Mouse (Mus musculus): Measurements from ENCODE around the gene Vti1b.
"Not testable (repeated sequence)": the region's sequence is repeated elsewhere in the genome, so short reads cannot be mapped to it uniquely, and the experiment has no call there.

The Vti1b gene

DNA sequence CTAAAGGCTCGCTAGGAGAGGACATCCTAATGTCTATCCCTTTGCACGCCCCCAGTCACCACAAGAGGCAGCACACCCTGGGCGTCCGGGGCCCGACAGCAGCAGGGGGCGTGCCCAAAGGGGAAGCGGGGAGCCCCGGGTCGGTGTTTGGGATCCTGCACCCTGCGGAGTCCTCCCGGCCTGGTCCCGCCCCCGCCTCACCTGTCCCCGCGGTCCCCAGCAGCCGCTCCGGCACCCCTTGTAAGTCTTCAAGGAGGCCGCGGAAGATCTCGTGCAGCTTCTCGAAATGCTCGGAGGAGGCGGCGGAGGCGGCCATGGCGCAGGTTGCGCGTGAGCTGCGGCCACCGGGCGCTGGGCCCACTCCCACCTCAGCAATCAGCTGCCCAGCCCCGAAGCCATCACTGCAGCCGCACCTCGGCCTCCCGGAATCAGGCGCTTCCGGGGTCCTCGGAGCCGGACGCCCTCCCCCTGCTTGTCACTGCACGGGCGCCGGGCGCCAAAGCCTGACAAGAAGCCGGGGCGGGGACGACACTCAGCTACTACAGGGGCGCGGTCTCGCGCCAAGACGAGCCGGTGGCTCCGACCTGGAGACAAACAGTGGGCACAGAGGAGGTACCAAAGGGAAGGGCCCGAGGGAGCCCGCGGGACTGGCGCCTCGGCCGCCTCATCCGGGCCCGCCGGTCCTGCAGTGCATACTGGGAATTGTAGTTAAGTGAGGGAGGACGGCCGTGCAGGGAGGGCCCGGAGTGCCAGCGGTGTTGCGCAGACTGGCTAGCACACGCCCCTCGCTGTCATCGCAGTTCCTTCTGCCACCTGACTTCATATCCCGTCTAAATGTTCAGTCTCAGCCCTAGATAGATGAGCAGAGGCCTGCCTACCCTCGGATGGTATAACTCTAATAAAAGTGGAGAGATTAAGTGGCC is at the start of gene Vti1b:
Gene Vti1b (minus strand): TSS at position 649 of the 923 bp plus-strand sequence.
- peak; percentile 94 for DNase-seq (ENCODE audit: low spot score)

DNA sequence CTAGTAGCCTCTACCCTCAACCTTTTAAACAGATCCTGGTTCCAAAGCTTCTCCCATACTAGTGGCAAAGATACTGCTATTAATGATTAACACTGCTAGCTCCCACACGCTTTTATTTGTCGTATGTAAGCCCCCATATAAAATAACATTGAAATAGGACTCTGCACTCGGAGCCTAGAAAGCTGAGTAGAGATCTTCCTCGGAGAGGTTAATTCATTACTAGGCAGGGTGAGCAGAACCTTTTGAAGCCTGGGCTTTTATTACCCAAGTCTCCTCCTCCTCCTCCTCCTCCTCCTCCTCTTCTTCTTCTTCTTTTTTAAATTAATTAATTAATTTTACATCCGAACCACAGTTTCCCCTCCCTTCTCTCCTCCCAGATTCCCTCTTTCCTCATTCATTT is 45.0 kb upstream of the Vti1b start:
- DNase-seq (ENCODE audit: low spot score): no peak

DNA sequence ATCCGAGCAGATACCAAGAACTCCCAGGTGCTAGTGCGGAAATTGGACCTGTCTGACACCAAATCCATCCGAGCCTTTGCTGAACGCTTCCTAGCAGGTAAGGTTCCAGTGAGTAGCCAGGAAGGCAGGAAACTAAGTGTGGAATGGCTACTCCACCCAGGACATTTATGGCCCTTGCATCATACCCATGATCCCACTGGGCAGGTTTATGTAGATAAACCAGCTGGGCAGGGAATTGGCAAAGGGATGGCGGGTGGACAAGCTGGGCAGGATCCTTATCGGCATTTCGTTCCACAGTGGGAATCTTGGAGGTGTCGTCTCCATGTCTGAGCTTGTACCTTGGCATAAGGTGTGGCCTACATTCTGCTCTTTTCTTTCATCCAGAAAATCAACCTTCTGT is 39.0 kb upstream of the Vti1b start:
- no peak for DNase-seq (ENCODE audit: low spot score)

DNA sequence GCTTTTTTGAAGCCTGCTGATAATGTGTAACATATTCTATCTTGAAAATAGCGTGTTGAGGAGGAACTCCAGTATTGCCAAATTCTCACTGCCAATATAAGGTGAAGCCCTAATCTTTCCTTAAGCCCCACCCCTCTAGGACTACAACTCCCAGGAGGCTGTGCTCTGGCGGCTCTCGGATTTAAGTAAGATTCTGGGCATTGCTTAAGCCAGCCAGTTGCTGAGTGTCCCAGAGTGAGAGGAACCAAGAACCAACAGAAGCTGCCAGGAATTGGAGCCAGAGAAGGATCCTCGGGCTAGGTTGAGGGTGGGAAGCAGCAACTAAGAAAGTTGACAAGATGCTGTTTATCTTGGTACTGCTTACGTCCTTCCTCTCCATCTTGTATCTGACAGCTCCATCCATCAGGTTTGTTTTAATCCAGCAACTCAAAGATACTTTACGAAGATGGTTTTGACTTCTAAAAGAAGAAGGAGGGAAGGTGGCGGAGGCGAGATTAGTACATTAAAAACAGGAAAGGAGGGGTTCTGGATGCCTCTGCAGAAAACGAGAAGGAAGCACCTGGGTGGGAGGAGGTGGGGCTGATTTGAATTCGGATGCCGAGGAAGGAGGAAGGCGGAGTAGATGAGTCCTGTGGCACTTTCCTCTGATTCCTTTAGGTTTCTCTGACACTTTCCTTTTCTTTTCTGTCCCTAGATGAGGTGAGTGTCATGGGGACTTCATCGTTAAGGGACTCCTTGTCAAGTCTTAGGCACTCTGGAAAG is 36.4 kb upstream of the Vti1b start, which contains the start of gene Rdh12:
Gene Rdh12 (plus strand): TSS at position 212 of the 762 bp plus-strand sequence.
- DNase-seq (ENCODE audit: low spot score): peak; percentile 59

DNA sequence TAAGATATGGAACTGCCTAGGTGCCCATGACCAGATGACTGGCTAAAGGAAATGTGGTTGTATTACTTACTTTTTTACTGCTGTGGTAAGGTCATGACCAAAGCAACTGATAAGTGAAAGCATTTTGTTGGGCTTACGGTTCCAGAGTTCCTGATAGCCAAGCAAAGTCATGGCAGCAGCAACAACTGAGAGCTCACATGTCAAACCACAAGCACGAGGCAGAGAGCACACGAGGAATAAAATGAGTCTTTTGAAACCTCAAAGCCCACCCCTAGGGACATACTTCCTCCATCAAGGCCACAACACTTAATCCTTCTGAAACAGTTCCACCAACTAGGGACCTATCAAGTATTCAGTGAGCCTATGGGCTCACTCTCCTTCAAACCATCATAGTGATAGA is 29.4 kb upstream of the Vti1b start:
- no peak for DNase-seq (ENCODE audit: low spot score)

DNA sequence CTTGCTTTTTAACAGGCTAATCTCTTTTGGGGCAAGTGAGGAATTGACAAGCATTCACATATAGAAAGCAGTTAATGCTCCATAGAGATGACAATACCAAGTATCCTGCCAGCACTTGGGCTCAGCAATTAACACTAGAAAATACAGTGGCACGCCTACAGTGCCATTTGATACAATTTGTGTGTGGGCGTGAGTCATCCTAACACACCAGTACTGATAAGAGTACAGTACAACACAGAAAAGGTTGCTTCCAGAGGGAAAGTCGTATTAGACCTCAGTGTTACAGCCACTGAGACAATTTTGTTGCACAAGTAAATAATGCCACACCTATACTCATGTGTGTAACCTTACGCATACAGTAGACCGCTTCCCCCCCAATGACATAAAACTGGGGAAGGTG is 24.6 kb upstream of the Vti1b start:
- no peak for DNase-seq (ENCODE audit: low spot score)

DNA sequence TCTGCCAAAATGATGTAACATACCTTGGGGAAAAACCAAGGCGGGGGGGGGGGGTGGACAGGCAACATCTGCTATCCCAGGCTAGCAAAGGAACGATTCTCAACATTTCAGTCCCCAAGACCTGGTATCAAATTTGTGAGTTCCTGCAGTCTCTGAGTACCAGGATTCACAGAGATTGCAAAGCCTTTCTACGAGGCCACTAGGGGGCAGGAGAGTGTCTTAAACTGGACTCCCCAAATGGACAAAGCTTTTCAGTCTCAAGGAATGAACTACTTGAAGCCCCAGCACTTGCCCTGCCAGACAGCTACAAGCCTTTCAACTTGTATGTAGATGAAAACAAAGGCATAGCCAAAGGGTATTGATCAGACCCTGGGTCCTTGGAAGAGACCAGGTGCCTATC is 21.0 kb upstream of the Vti1b start:
- DNase-seq (ENCODE audit: low spot score): peak; percentile 48

DNA sequence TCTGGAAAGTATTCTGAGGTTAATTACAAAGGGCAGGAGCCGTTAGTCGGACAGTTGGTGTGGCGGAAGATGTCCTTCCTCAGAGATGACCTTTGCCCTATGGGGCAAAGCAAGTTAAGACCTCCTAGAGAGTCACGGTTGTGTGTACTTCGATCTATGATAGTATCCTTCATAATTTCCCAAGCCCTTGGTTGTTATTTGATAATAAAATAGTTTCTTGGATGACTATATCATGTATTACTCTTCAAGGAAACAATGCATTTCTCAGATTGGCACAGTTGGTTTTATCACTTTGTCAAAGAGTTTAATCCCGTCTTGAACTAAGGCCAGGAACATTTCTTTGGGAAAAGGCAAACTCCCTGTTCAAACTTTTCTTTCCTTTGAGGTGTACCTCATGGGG is 19.7 kb upstream of the Vti1b start, which contains the start of gene Rdh11:
Gene Rdh11 (minus strand): TSS at position 101 of the 400 bp plus-strand sequence.
- DNase-seq (ENCODE audit: low spot score): no peak

DNA sequence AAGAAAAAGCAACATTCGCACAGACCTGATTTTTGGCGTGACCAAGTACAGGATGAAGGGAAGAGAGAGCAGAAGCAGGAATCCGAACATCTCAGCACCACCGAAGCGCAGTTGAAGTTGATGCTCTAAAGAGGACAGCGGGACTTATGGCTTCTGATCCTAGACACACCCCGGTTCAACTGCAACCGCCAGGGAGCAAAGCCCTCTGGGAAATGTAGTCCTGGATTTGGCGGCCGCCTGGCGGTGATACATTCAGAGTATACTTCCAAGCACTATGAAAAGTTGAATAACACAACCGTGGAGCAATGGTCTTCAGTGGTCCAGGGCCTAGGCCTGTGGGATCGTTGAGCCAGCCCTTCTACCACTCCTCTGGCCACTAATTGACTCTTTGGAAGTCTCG is 19.2 kb upstream of the Vti1b start:
- peak; percentile 87 for DNase-seq (ENCODE audit: low spot score)

DNA sequence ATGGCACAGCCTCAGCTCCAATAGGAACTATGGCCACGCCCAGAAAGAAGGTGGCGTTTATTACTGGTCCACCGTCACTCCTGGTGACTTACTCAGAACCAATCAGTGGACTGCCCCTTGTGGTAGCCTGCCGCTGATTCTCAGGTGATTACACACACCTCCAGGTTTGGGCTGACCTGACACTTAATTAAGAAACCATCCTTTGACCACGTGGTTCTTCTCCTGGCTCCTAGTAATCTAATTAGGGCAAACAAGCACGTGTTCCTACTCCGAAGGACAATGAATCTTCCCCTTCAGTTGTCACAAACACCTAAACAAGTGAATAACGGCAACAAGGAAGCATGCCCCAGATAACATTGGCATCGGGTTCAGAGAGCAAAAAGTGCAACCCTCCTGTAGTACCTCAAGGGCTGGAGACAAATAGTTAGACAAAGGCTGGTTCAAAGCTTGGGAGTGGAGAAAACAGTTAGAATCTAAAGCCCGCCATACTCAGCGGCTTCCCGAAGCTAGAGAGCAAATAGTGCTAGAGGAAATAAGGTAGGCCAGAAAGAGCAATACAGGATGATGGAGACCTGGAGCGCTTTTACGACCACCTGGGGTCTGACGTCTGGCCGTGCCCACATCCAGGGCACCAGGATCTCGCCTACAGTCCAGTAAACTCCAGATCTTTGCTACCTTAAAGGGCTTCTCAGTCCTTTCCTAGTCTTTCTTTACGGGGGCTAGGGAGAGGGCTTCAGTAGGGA is 18.6 kb upstream of the Vti1b start:
- DNase-seq (ENCODE audit: low spot score): peak; percentile 53

DNA sequence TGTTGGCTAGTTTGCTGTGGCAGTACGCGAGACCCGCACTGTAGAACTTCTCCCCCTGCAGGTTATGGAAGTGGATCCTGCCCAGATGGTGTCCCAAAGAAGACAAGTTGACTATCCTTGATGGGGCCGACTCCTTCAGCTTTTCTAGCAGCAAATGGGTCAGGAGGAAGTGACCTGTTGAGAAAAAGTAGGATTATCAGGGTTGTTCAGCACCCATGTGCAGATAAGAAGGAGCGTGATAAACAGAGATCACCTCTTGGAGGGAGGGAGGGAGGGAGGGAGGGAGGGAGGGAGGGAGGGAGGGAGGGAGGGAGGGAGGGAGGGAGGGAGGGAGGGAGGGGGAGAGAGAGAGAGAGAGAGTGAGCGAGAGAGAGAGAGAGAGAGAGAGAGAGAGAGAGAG is 12.7 kb upstream of the Vti1b start:
- not testable (repeated sequence) for DNase-seq (ENCODE audit: low spot score)

DNA sequence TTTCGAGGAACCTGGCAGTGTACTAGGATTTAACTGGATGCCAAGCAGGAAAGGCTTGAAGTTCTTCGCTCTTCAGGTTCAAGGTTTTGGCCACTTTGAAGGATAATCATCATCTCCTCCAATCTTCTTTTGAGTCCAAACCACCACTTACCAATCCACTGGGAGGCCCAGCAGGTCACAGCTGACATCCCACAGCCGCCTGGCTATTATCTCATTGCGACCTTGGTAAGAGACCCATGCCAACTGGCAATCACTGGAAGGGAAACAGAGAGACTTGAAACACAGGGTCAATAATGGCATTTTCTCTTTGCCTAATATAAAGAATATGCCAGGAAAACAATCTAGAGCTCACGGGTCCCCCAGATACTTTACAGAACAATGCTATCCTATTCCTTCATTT is 3.5 kb upstream of the Vti1b start:
- DNase-seq (ENCODE audit: low spot score): no peak

DNA sequence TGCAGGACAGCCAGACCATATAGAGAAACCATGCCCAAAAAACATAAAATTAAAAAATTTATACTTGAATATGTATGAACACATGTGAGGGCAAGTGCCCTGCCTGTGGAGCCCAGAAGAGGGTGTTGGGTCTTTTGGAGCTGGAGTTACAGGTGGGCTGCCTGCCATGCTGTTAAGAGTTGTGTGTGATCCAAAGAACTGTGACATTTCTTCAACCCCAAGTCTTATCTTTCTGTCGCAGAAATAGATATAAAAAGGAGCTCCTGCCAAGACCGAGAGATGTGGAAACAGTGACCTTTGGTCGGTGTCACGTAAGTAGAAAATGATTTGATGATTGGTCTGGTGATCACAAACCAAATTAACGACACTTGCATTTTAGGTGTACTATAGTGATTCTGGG is 1.3 kb upstream of the Vti1b start:
- no peak for DNase-seq (ENCODE audit: low spot score)

DNA sequence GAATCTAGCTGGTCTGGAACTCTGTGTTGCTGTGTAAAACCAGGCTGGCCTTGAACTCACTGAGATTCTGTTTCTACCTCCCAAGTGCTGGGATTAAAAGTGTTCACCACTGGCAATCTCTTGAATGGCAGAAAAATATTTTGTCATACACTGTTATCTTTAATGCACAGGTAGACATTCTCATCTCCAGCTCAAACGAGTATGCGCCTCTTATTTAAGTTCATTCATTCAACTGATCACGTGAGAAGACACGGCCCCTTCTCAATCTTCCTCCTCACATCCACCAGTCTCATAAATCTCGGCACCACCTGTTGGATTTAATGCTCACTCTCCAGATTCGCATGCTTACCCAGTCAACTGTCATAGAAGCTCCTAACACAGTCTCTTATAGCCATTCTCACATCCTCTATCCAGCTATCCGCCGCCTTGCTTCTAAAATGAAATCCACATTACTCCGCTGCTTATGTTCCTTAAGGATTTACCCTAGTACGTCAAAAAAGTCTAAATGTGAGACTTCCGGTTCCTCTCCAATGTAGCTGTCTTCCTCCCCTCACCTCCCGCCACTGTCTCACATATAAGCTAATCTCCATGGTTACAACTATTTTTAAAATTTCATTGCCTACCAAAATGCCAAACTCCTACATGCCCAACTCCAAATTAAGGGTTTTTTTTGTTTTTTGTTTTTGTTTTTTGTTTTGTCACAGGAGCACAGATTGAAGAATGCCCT is 1.0 kb downstream of the Vti1b start:
- peak; percentile 13 for DNase-seq (ENCODE audit: low spot score)

DNA sequence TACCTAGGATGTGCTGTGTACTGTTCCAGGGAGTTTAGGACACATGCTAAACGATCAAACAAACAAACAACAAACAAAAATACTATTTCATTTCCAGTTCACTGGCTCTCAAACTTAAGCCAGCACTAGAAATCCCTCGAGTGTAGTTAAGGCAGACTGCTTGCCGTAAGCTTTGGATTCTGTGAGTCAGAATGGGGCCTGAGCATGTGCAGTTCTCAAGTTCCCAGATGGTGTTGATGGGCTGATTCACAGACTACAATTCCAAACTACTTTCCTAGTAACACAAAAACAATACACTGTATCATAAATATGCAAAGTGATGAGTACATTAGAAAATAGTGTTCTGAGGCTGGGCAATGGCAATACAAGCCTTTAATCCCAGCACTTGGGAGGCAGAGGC is 2.0 kb downstream of the Vti1b start:
- no peak for DNase-seq (ENCODE audit: low spot score)

DNA sequence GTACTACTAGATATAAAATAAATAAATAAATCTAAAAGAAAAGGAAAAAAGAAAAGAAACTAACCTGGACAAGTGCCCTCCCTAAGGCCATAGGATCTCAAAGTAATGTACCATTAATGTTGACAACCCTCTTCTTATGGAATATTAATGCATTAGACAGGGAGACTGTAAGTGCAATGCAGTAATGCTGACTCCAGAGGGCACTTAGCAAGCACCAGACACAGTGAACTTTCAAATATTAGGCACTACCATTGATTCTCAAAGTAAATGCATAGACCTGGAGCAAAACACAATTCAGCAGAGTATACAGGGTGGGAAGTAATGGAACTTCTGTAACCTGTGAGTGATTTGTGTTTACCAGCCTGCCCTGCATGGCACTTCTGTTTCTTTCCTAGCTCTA is 3.3 kb downstream of the Vti1b start:
- no peak for DNase-seq (ENCODE audit: low spot score)

DNA sequence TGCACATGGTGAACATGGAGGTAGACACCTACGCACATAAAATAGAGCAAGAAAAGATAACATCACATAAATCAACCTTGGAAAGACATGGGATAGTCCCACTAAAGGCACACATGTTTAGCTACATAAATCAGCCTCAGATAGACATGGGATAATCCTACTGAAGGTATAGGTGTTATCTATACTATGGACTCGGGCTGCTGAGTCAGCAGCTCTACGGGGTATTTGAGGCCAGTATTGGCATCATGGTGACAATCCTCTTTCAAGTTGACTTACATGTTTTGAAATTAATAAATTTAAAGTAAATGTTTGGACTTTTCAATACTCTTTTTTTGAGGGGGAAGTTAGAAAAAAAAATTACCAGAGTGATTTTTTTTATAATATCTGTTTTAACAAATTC is 9.6 kb downstream of the Vti1b start:
- DNase-seq (ENCODE audit: low spot score): no peak

DNA sequence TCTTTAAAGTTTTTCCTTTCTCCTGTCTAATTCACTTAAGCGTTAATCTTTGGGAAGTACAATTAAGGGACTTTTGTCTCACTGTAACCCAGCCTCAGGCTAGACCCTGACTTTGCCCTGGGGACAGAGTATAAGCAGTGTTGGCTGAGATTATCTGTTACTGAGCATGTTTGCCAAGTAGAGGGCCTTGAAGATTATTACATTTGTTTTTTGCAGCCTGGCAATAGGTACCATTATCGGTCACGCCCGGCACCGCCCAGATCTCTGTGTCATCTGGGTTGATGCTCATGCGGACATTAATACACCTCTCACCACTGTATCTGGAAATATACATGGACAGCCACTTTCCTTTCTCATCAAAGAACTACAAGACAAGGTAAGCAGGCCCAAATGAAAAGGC is 22.8 kb downstream of the Vti1b start:
- no peak for DNase-seq (ENCODE audit: low spot score)

DNA sequence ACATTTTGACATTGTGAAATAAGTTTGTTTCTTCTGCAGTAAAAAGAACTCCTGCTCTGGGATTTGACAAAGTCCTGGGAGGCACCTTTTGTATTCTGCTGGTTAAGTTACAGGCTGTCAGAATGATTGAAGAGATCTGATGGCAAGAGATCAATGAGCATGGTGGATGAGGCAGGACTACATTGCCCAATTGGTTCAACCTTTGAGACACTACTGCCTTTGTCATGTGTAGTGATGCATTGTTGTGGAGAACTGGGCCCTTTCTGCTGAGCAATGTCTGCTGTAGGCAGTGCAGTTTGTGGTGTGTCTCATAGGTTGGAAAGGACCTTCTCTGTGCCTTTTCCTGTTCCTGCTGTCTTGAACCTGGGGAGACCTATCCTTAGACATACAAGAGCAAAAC is 31.1 kb downstream of the Vti1b start:
- no peak for DNase-seq (ENCODE audit: low spot score)

DNA sequence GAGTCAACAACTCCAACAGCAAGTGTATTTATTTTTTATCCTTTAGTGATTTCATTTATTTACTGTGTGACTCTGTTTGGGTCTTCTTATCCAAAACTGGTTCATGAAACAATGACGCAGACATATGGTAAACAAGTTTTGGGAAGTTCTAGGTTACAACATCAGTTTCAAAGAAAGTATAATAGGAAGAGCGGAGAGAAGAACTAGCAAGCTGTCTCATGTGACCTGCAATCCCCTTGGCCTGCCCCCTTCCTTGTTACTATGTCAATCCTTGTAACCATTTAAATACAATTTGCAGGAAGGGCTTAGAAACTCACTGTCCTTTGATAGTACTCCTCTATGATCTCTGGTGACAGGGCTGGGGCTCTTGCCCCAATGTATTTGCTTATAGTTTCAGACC is 31.7 kb downstream of the Vti1b start:
- DNase-seq (ENCODE audit: low spot score): no peak

DNA sequence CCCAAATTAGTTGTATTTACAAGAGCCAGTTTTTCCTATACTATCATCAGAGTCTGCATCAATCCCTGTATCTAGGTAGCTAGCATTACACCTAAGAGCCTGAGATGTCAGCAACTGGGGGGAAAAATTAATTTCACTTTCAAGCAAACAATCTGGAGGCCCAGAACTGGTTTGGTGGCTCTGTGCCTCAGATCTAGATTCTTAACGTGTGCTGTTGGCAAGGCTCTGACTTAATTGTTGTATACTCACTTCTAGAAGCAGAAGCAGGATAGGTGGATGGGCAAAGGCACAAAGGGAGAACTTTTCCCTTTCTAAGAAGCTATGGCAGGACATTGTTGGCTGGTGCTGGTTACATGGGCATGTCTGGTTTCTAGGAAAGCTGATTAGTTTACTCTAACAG is 33.0 kb downstream of the Vti1b start:
- no peak for DNase-seq (ENCODE audit: low spot score)

DNA sequence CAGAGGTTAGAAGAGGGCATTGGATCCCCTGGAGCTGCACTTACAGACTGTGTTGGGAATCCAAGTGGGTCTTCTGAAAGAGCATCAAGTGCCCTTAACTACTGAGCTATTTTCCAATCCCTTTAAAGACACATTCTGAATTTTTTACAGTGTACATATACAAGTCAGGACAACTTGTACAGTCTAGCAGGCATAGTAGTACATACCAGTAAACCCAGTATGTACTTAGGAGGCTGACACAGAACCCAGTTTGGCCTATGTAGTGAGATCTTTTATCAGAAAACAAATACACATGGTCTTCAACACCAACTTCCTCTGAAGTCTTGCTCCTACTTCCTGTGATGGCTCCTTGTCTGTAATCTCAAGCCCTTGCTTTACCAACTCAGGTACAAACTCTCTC is 33.5 kb downstream of the Vti1b start:
- no peak for DNase-seq (ENCODE audit: low spot score)

Data from T-cell, adult 2 months (primary cell).